Mouse (Mus musculus) intestine, embryonic 14.5 days (tissue): ENCODE measurements around the gene Slc31a1. TPM values are rescaled to one million over a fixed set of nuclear protein-coding genes. Genes with fewer than 3 reads are reported as not detected.

Experiments used
- ATAC-seq: fragments of 200-750 bp; cut with Nextera tagmentation; replicated peaks from 2 replicates; pipeline ENCODE4 v1.8.0; 2017; ENCODE audit warnings: low read depth, moderate number of reproducible peaks, moderate TSS enrichment, moderate library complexity; ENCODE audit not compliant: low FRiP score, low TSS enrichment
- DNase-seq: peaks from one replicate; pipeline ENCODE4 v3.0.0-alpha.2; 2018; ENCODE audit warnings: low spot score
- H3K27ac ChIP-seq: fragments of 300-500 bp; sonication (generic); 2 replicates; pipeline ENCODE4 v1.5.1; 2014; ENCODE audit warnings: low read depth, mild to moderate bottlenecking, control low read depth
- H3K27me3 ChIP-seq: fragments of 300-500 bp; sonication (generic); replicated peaks from 2 replicates; pipeline ENCODE4 v1.6.1; 2014; ENCODE audit warnings: low read length, control low read depth; ENCODE audit not compliant: control insufficient read depth, insufficient read depth
- H3K36me3 ChIP-seq: fragments of 300-500 bp; sonication (generic); 2 replicates; pipeline ENCODE4 v1.6.1; 2014; ENCODE audit warnings: low read length, control low read depth; ENCODE audit not compliant: control insufficient read depth, insufficient read depth
- H3K4me1 ChIP-seq: fragments of 300-500 bp; sonication (generic); replicated peaks from 2 replicates; pipeline ENCODE4 v1.6.1; 2014; ENCODE audit warnings: low read length, control low read depth, mixed read lengths; ENCODE audit not compliant: control insufficient read depth, insufficient read depth
- H3K4me2 ChIP-seq: fragments of 300-500 bp; sonication (generic); 2 replicates; pipeline ENCODE4 v1.6.1; 2014; ENCODE audit warnings: low read length
- H3K4me3 ChIP-seq: fragments of 300-500 bp; sonication (generic); 2 replicates; pipeline ENCODE4 v1.5.1; 2014; ENCODE audit warnings: low read depth, low read length, control low read depth, mixed read lengths
- H3K9ac ChIP-seq: fragments of 300-500 bp; sonication (generic); 2 replicates; pipeline ENCODE4 v1.6.1; 2014; ENCODE audit warnings: mild to moderate bottlenecking, low read length
- H3K9me3 ChIP-seq: fragments of 300-500 bp; sonication (generic); 2 replicates; pipeline ENCODE4 v1.6.1; 2016; ENCODE audit warnings: low read length, control low read depth; ENCODE audit not compliant: control insufficient read depth
- WGBS: fragments of 180-500 bp; shearing (Covaris S2); extraction: QIAGEN DNeasy Blood & Tissue Kit; methylation state at CpG from one replicate; pipeline ENCODE4 v1.1.7; 2014; 5-methylcytosine and 5-hydroxymethylcytosine counted together
- polyA plus RNA-seq: library from polyadenylated mRNA; unstranded; fragments of >200 nt; fragmentation: Nextera tagmentation; extraction: Ambion mirVana; gene quantifications from 2 replicates; pipeline ENCODE4 v1.2.1, GENCODE M21; 2014

Slc31a1 gene
- 56.0 and 59.2 TPM in 2 replicates for polyA plus RNA-seq

DNA sequence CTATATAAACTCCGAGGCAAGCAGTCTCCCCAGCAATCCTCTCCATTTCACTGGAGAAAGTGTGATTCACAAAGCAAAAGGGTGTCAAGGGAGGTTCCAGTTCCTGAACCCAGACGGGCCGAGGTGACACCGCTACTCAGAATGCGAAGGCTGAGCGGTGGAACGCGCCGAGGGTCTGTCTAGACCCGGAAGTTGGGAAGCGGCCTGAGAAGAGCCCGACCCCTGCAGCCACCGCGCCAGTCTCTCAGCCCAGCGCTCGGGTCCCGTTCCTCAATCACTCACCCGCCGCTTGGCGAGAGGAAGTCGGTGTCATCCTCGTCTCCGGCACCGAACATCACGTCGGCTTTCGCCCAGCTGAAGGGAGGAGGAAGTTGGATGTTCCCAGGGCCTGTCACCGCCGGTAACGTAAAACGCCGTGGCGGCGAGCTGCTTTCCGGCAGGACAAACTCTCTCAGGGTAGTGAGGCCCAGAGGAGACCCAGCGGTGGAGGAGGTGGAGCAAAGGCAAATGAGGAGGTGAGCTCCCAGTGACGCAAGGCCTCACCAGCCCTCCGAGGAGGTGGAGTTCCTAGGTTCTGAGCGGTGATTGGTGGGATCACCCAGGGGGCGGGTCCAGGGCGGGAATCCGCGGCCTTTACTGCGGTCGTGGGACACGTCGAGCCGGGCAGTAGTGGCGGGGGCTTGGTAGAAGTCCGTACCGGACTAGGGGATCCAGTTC, at the start of gene Slc31a1, which contains the start of gene Fkbp15:
Slc31a1 (plus strand) TSS at position 640 of the 717 bp plus-strand sequence.
Fkbp15 (minus strand) TSS at position 461 of the 717 bp plus-strand sequence.
- Histone ChIP-seq H3K9ac (peak within 1 kb of the TSS; percentile 66), H3K36me3 (no peaks in the 10 kb centered on the region), H3K27me3 (no peaks in the 10 kb centered on the region), H3K4me1 (peaks cover 23% of the 10 kb centered on the region), H3K4me2 (peak within 1 kb of the TSS; percentile 73), H3K4me3 (peak within 1 kb of the TSS; percentile 77), H3K9me3 (no peaks in the 10 kb centered on the region), H3K27ac (peak within 1 kb of the TSS; percentile 60)
- DNase-seq (peak; percentile 97), ATAC-seq (peak; percentile 99)
- WGBS, result under 1% methylated on average over 50 of the region's 51 CpGs

DNA sequence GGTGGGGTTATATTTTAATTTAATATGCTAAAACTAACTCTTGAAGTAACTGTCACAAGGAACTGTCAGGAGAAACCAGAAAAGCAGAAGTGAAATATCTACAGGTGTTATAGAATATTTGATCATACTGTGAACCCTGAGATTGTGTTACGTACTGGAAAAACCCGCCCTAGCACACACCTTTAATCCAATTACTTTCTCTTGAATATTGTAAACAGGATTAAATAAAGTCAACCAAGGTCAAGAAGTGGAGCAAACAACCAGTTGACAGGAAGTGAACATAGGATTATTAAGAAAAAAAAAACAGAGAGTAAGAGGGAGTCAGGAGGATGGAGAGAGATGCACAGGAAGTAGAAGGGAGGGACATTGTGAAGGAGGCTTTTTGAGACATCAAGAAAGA, 47.7 kb upstream of the Slc31a1 start:
- ATAC-seq (no peak), DNase-seq (no peak)
- Histone ChIP-seq H3K9me3 (no peaks in the 10 kb centered on the region), H3K4me1 (no peaks in the 10 kb centered on the region), H3K4me2 (no peak overlapping the region), H3K4me3 (no peak overlapping the region), H3K27me3 (no peaks in the 10 kb centered on the region), H3K36me3 (peaks cover 31% of the 10 kb centered on the region), H3K9ac (no peak overlapping the region), H3K27ac (no peak overlapping the region)
- WGBS, result 87% methylated on average over 2 of the region's 2 CpGs

- DNase-seq (no peak), ATAC-seq (no peak)
- Histone ChIP-seq H3K4me3 (no peak overlapping the region), H3K27ac (no peak overlapping the region), H3K4me2 (no peak overlapping the region), H3K9ac (no peak overlapping the region), H3K9me3 (no peaks in the 10 kb centered on the region), H3K4me1 (no peaks in the 10 kb centered on the region), H3K36me3 (peaks cover 37% of the 10 kb centered on the region), H3K27me3 (no peaks in the 10 kb centered on the region)
- WGBS, result 91% methylated on average over 9 of the region's 9 CpGs
Measured at GRCm38 (mm10) chr4:62313641-62314211, 46.8 kb upstream of the Slc31a1 start.

DNA sequence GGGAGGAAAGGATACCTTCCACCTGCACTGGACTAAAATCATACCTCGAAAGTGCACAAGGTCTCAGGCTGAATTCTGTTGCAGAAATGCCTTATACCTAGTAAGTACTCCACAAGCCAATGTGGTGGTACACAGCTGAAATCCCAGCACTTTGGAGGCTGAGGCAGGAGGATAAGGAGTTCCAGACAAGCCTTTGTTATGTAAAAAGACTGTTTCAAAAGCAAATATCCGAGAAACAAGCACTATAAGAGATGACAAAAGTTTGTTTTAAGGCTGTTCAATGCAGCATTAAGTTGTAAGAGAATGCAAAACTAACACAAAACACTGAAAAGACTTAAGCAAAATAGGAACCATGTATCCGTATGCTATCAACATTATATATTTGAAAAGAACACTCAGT, 46.0 kb upstream of the Slc31a1 start:
- Histone ChIP-seq H3K9me3 (no peaks in the 10 kb centered on the region), H3K4me2 (no peak overlapping the region)

DNA sequence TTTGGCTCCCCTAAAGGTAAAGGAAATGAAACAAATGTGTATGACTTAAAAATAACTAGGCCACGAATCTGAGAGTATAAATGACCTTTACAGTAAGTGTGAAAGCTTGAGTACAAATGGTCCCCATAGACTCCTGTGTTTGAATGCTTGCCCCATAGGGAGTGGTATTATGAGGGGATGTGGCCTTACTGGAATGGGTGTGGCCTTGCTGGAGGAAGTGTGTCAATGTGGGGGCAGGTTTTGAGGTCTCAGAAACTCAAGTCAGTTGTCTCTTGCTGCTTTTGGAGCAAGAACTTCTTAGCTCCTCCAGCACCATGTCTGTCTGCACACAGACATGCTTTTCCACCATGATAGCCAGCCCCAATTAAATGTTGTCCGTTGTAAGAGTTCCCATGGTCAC, 44.1 kb upstream of the Slc31a1 start:
- Histone ChIP-seq H3K4me2 (no peak overlapping the region), H3K27me3 (no peaks in the 10 kb centered on the region), H3K4me3 (no peak overlapping the region), H3K36me3 (peaks cover 54% of the 10 kb centered on the region), H3K9ac (no peak overlapping the region), H3K27ac (no peak overlapping the region), H3K4me1 (no peaks in the 10 kb centered on the region), H3K9me3 (no peaks in the 10 kb centered on the region)
- DNase-seq, result no peak
- no peak for ATAC-seq
- 83% methylated on average over 2 of the region's 2 CpGs for WGBS

More for the DNA sequence above, 46.0 kb upstream of the Slc31a1 start:
- Histone ChIP-seq H3K27me3 (no peaks in the 10 kb centered on the region), H3K4me1 (no peaks in the 10 kb centered on the region), H3K4me3 (no peak overlapping the region), H3K27ac (no peak overlapping the region), H3K36me3 (peaks cover 43% of the 10 kb centered on the region), H3K9ac (no peak overlapping the region)
- ATAC-seq, result no peak
- WGBS, result 88% methylated on average over 3 of the region's 3 CpGs
- DNase-seq, result no peak

- Histone ChIP-seq H3K36me3 (peaks cover 61% of the 10 kb centered on the region), H3K27ac (no peak overlapping the region), H3K27me3 (no peaks in the 10 kb centered on the region), H3K4me2 (no peak overlapping the region), H3K4me1 (no peaks in the 10 kb centered on the region), H3K4me3 (no peak overlapping the region), H3K9ac (no peak overlapping the region), H3K9me3 (no peaks in the 10 kb centered on the region)
- 58% methylated on average over 1 of the region's 1 CpGs for WGBS
- ATAC-seq (no peak), DNase-seq (no peak)
Measured at GRCm38 (mm10) chr4:62318294-62318693, 42.2 kb upstream of the Slc31a1 start.

DNA sequence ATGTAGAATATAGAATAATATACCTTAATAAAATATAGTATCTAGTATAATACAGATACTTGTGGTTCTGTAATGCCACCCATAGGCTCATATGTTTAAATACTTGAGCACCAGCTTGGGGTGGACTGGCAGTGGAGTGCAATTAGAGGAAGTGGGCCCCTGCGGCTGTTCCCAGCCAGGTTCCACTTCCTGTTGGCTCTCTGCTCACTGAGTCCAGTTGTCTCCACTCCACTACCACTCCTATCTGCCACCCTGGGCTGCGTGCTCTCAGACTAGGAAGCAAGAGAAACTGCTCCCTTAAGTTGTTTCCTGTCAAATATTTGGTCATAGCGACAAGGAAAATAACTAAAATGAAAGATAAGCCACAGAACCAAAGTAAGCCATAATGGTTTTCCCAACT, 37.8 kb upstream of the Slc31a1 start:
- no peak overlapping the region for H3K4me2 ChIP-seq
- H3K27ac ChIP-seq, result no peak overlapping the region
- WGBS, result 95% methylated on average over 3 of the region's 3 CpGs
- H3K9ac ChIP-seq, result no peak overlapping the region
- no peaks in the 10 kb centered on the region for H3K27me3 ChIP-seq
- DNase-seq (no peak), ATAC-seq (no peak)
- peaks cover 81% of the 10 kb centered on the region for H3K36me3 ChIP-seq
- no peaks in the 10 kb centered on the region for H3K9me3 ChIP-seq
- no peaks in the 10 kb centered on the region for H3K4me1 ChIP-seq
- H3K4me3 ChIP-seq, result no peak overlapping the region

- DNase-seq, result no peak
- no peak for ATAC-seq
Measured at GRCm38 (mm10) chr4:62326111-62326510, 34.4 kb upstream of the Slc31a1 start.

More at GRCm38 (mm10) chr4:62326111-62326510, 34.4 kb upstream of the Slc31a1 start:
- peaks cover 79% of the 10 kb centered on the region for H3K36me3 ChIP-seq
- H3K27me3 ChIP-seq, result no peaks in the 10 kb centered on the region
- no peak overlapping the region for H3K27ac ChIP-seq
- H3K4me3 ChIP-seq, result no peak overlapping the region
- no peaks in the 10 kb centered on the region for H3K9me3 ChIP-seq
- no peaks in the 10 kb centered on the region for H3K4me1 ChIP-seq
- no peak overlapping the region for H3K4me2 ChIP-seq
- H3K9ac ChIP-seq, result no peak overlapping the region
